Mouse (Mus musculus): ENCODE results near the gene A3galt2. TPM values are rescaled to one million over a fixed set of nuclear protein-coding genes. Genes with fewer than 3 reads are reported as not detected.

Gene A3galt2
- polyA plus RNA-seq, 1 experiment from 2014 or later = 0.09 TPM

DNA sequence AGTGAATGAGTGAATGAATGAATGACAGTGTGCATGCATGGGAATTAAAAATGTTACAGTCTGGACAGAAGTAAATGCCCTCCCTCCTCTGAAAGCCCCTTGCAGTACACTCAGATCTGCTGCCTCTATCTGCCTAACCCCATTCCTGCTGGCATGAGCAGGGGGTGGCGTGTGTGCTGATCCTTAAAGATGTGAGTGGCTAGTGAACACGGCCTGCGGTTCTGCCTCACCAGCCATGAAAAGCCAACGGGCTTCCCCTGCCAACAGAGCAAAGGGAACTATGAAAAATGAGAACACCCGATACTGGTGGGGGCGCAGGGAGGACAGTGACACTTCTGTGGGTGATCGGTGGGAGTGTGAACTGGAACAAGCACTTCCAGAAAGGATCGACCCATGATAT lies 41.6 kb downstream of the A3galt2 start:
- Histone ChIP-seq H3K4me1 (peaks cover 77% of the 10 kb centered on the region), H3K4me3 (no peak overlapping the region), H3K27ac (replicated peaks) (no peak overlapping the region), H3K36me3 (peaks cover 21% of the 10 kb centered on the region), H3K4me2 (no peak overlapping the region), H3K27me3 (replicated peaks) (no peaks in the 10 kb centered on the region), H3K9ac (no peak overlapping the region), H3K9me3 (no peaks in the 10 kb centered on the region)
- no peak for ATAC-seq (ENCODE audit: extremely low read depth, insufficient number of reproducible peaks, low FRiP score, low TSS enrichment)
- 76% methylated on average over 8 of the region's 8 CpGs for whole genome bisulfite sequencing

- Histone ChIP-seq H3K4me2 (no peak overlapping the region), H3K36me3 (no peaks in the 10 kb centered on the region), H3K4me1 (peaks cover 74% of the 10 kb centered on the region), H3K9me3 (no peaks in the 10 kb centered on the region), H3K27ac (replicated peaks) (no peak overlapping the region), H3K4me3 (no peak overlapping the region), H3K27me3 (replicated peaks) (no peaks in the 10 kb centered on the region), H3K9ac (peak overlapping the region; percentile 5)
- ATAC-seq (ENCODE audit: extremely low read depth, insufficient number of reproducible peaks, low FRiP score, low TSS enrichment) = no peak
- 48% methylated on average over 9 of the region's 9 CpGs for WGBS
These were observed 46.7 kb downstream of the A3galt2 start for GRCm38 (mm10) chr4:128801675-128802465.

DNA sequence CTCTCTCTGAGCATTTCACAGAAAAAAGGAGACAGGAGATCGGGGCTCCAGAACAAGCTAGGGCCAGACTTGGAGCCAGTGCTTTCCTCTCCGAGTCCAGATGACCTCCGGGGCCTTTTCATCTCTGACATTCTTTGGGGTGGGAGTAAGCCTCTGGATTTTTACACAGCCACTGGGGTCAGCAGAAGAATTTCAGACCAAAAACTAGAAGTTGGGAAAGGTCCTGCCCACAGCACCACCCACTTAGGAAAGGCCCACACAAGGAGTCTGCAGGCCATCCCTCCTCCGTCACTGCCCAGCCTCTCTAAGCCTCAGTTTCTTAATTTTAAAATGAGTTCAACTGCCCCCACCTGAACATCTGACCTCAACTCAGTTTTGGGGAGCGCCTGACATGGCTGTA lies 48.4 kb downstream of the A3galt2 start:
- H3K27ac ChIP-seq (replicated peaks) = peak overlapping the region; percentile 96
- no peaks in the 10 kb centered on the region for H3K9me3 ChIP-seq
- peak overlapping the region; percentile 93 for H3K4me2 ChIP-seq
- WGBS = 47% methylated on average over 5 of the region's 5 CpGs
- H3K27me3 ChIP-seq (replicated peaks) = no peaks in the 10 kb centered on the region
- H3K9ac ChIP-seq = peak overlapping the region; percentile 100
- no peaks in the 10 kb centered on the region for H3K36me3 ChIP-seq
- peaks cover 63% of the 10 kb centered on the region for H3K4me1 ChIP-seq
- no peak for ATAC-seq (ENCODE audit: extremely low read depth, insufficient number of reproducible peaks, low FRiP score, low TSS enrichment)
- H3K4me3 ChIP-seq = peak overlapping the region; percentile 87

- no peak for ATAC-seq (ENCODE audit: extremely low read depth, insufficient number of reproducible peaks, low FRiP score, low TSS enrichment)
- WGBS = 6% methylated on average over 6 of the region's 6 CpGs
These were observed 49.4 kb downstream of the A3galt2 start for GRCm38 (mm10) chr4:128804426-128805149.

DNA sequence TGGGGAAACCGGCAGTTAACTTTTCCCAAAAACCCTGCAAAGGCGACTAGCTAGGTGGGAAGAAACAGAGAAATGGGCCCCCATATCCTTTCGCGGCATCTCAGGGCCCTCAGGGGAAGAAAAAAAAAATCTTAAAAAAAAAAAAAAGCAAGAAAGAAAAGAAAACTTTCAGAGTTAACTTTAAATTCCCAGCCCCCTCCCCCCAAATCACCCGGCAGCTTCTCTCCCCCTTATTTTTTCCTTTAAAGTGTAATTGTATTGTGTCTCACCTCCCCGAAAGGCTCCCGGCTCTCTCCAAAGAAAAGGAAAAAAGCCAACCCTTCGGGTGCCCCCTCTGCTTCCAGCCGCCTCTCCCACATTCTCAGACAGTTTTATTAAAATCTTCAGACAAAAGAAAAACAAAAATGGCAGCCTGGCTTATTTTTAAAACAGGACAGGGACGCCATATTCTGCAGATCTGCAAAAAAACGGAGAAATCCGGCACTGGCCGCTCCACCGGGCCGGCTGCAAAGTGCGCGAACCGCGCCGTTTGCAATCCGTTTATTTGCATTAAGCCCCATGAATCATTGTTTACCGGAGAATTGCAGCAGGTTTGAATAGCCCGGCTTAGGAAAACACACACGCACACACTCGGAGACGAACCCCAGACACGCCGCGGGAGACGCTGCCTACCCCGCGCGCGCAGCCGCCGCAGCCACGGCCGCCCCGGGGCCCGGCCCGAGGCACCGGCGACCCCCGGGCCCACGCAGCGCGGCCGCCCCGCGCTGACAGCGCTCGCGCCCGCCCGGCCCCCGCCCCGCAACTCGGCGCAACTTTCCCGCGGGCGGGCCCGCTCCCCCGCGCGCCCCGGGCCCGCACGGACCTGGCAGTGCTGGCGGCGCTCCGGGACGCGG lies 50.2 kb downstream of the A3galt2 start:
- Histone ChIP-seq H3K27me3 (replicated peaks) (no peaks in the 10 kb centered on the region), H3K9ac (peak overlapping the region; percentile 100), H3K4me2 (peak overlapping the region; percentile 93), H3K4me3 (peak overlapping the region; percentile 87), H3K36me3 (no peaks in the 10 kb centered on the region), H3K27ac (replicated peaks) (peak overlapping the region; percentile 96), H3K9me3 (no peaks in the 10 kb centered on the region), H3K4me1 (peaks cover 50% of the 10 kb centered on the region)
- 0 out of 2 replicates have a peak, but pooled peaks have one; percentile 9 for ATAC-seq (ENCODE audit: extremely low read depth, insufficient number of reproducible peaks, low FRiP score, low TSS enrichment)
- WGBS = under 1% methylated on average over 53 of the region's 74 CpGs

More at GRCm38 (mm10) chr4:128804426-128805149, 49.4 kb downstream of the A3galt2 start:
- no peaks in the 10 kb centered on the region for H3K9me3 ChIP-seq
- H3K27me3 ChIP-seq (replicated peaks) = no peaks in the 10 kb centered on the region
- peak overlapping the region; percentile 87 for H3K4me3 ChIP-seq
- H3K9ac ChIP-seq = peak overlapping the region; percentile 100
- peaks cover 52% of the 10 kb centered on the region for H3K4me1 ChIP-seq
- H3K36me3 ChIP-seq = no peaks in the 10 kb centered on the region
- peak overlapping the region; percentile 96 for H3K27ac ChIP-seq (replicated peaks)
- H3K4me2 ChIP-seq = peak overlapping the region; percentile 93

- Histone ChIP-seq H3K4me1 (peaks cover 48% of the 10 kb centered on the region), H3K9ac (peak within 1 kb of the TSS; percentile 100), H3K27ac (replicated peaks) (peak within 1 kb of the TSS; percentile 96), H3K27me3 (replicated peaks) (no peaks in the 10 kb centered on the region), H3K4me2 (peak within 1 kb of the TSS; percentile 93), H3K9me3 (no peaks in the 10 kb centered on the region), H3K4me3 (peak within 1 kb of the TSS; percentile 87), H3K36me3 (no peaks in the 10 kb centered on the region)
- under 1% methylated on average over 64 of the region's 111 CpGs for WGBS
- peak; percentile 29; the same call in 1 of the 2 replicates for ATAC-seq (ENCODE audit: extremely low read depth, insufficient number of reproducible peaks, low FRiP score, low TSS enrichment)
These were observed 51.1 kb downstream of the A3galt2 start, which contains the start of gene Zfp362 for GRCm38 (mm10) chr4:128806043-128806826. Gene Zfp362, minus strand, starts transcription at chr4:128806045.

- Histone ChIP-seq H3K4me2 (peak overlapping the region; percentile 93), H3K4me1 (peaks cover 42% of the 10 kb centered on the region), H3K4me3 (peak overlapping the region; percentile 87), H3K9me3 (no peaks in the 10 kb centered on the region), H3K27ac (replicated peaks) (peak overlapping the region; percentile 96), H3K9ac (peak overlapping the region; percentile 100), H3K36me3 (no peaks in the 10 kb centered on the region), H3K27me3 (replicated peaks) (no peaks in the 10 kb centered on the region)
- no peak for ATAC-seq (ENCODE audit: extremely low read depth, insufficient number of reproducible peaks, low FRiP score, low TSS enrichment)
- 1% methylated on average over 15 of the region's 15 CpGs for WGBS
These were observed 51.6 kb downstream of the A3galt2 start for GRCm38 (mm10) chr4:128806827-128807179.

GRCm38 (mm10) chr4:128811382-128812056 lies 56.4 kb downstream of the A3galt2 start:
- Histone ChIP-seq H3K36me3 (no peaks in the 10 kb centered on the region), H3K4me2 (peak overlapping the region; percentile 70), H3K27me3 (replicated peaks) (no peaks in the 10 kb centered on the region), H3K27ac (replicated peaks) (no peak overlapping the region; the same call in 1 of the 2 replicates), H3K4me1 (peaks cover 17% of the 10 kb centered on the region), H3K4me3 (peak overlapping the region; percentile 57), H3K9me3 (no peaks in the 10 kb centered on the region), H3K9ac (peak overlapping the region; percentile 83)
- ATAC-seq (ENCODE audit: extremely low read depth, insufficient number of reproducible peaks, low FRiP score, low TSS enrichment) = peak; percentile 76
- 14% methylated on average over 16 of the region's 16 CpGs for WGBS

DNA sequence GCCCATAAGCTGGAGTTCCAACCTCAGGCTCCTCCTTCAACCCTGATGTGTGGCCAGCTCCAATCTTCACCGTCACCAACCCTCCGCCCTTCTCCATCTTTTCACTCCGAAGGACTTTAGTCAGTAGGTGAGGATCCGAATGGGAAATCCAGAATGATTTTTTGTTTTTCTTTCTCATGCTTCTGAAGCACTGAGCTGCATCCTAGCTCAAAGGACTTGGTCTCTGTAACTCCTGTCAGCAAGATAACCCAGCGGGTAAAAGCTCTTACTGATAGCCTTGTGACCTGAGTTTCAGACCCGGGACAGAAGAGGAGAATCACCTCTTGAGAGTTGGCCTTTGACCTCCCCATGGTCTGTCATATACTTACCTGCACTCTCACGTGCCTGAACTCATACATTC lies 61.8 kb downstream of the A3galt2 start:
- H3K4me1 ChIP-seq = peaks cover 11% of the 10 kb centered on the region
- no peak overlapping the region for H3K27ac ChIP-seq (replicated peaks)
- ATAC-seq (ENCODE audit: extremely low read depth, insufficient number of reproducible peaks, low FRiP score, low TSS enrichment) = no peak
- H3K36me3 ChIP-seq = no peaks in the 10 kb centered on the region
- WGBS = 26% methylated on average over 7 of the region's 7 CpGs
- H3K9me3 ChIP-seq = no peaks in the 10 kb centered on the region
- H3K27me3 ChIP-seq (replicated peaks) = no peaks in the 10 kb centered on the region
- H3K9ac ChIP-seq = no peak overlapping the region
- no peak overlapping the region for H3K4me2 ChIP-seq
- no peak overlapping the region for H3K4me3 ChIP-seq

Measured in heart, embryonic 13.5 days (tissue).